16 mouse cellular contexts compared by ENCODE assay signal in genomic region chr19:20426443-20427161, GRCm38 (mm10).
"Had no signal": no experiment of that assay in that cellular context is flagged by ENCODE, and none has a peak within 500 bp of the region (broad histone marks: within the 10 kb centered on the region; RNA-seq: fewer than 3 reads in every experiment).

No protein-coding gene starts in this region.

- ATAC-seq: intestine, embryonic 16.5 days; midbrain, embryonic 15.5 days had no signal

- H3K27ac ChIP-seq: liver, embryonic 15.5 days; lung, embryonic 15.5 days; macrophage; midbrain, embryonic 15.5 days; neural tube, embryonic 12.5 days had no signal

- H3K9ac ChIP-seq: liver, embryonic 15.5 days; lung, embryonic 15.5 days; midbrain, embryonic 15.5 days; neural tube, embryonic 12.5 days had no signal

- H3K36me3 ChIP-seq: liver, embryonic 15.5 days; lung, embryonic 15.5 days; midbrain, embryonic 15.5 days; neural tube, embryonic 12.5 days had no signal

- H3K4me2 ChIP-seq: liver, embryonic 11.5 days; liver, embryonic 15.5 days; lung, embryonic 15.5 days; midbrain, embryonic 11.5 days; midbrain, embryonic 15.5 days; neural tube, embryonic 12.5 days had no signal

- H3K4me3 ChIP-seq: liver, embryonic 15.5 days; lung, embryonic 15.5 days; megakaryocyte, embryonic 14.5 days; midbrain, embryonic 15.5 days; neural tube, embryonic 12.5 days had no signal

- H3K4me1 ChIP-seq: liver, embryonic 15.5 days; lung, embryonic 15.5 days; midbrain, embryonic 15.5 days; neural tube, embryonic 12.5 days had no signal

- DNase-seq: kidney, adult 2 months; kidney, postnatal 36 days; layer of hippocampus, adult 9-11 months; layer of hippocampus, postnatal 36 days; left cerebral cortex, postnatal 4 days; lung, postnatal 14 days; thymus, postnatal 36 days had no signal

- H3K27me3 ChIP-seq: liver, embryonic 15.5 days; lung, embryonic 15.5 days; megakaryocyte, embryonic 14.5 days; midbrain, embryonic 15.5 days; neural tube, embryonic 12.5 days had no signal

- H3K9me3 ChIP-seq: liver, embryonic 15.5 days; lung, embryonic 15.5 days; megakaryocyte, embryonic 14.5 days; midbrain, embryonic 15.5 days; neural tube, embryonic 12.5 days had no signal
